Mouse (Mus musculus) olfactory bulb, adult 2 months (tissue): Measurements from ENCODE around the gene Sostdc1.

Source experiments
- CTCF ChIP-seq: fragments of 200-500 bp; IDR thresholded peaks from 2 replicates; pipeline ENCODE4 v1.5.1; 2012; ENCODE audit warnings: low read depth, mild to moderate bottlenecking, low read length, moderate library complexity; ENCODE audit not compliant: insufficient read depth
- POLR2A ChIP-seq: fragments of 200-500 bp; IDR thresholded peaks from 2 replicates; pipeline ENCODE4 v1.6.1; 2012; ENCODE audit warnings: mild to moderate bottlenecking, low read depth, low read length, moderate library complexity; ENCODE audit not compliant: insufficient read depth

GRCm38 (mm10) chr12:36317820-36318135, 3.8 kb downstream of the Sostdc1 start:
- no peak for TF ChIP-seq CTCF
- TF ChIP-seq POLR2A = no peak
